Mouse (Mus musculus) intestine, embryonic 16.5 days (tissue): Measurements from ENCODE around the gene Slc9a9. TPM values are rescaled to one million over a fixed set of nuclear protein-coding genes. Genes with fewer than 3 reads are reported as not detected.

Experiments used
- ATAC-seq: fragments of 200-750 bp; cut with Nextera tagmentation; 2 replicates; pipeline ENCODE4 v1.8.0; 2017; ENCODE audit warnings: moderate TSS enrichment, moderate library complexity
- H3K27ac ChIP-seq: fragments of 300-500 bp; sonication (generic); 2 replicates; pipeline ENCODE4 v1.5.1; 2014; ENCODE audit warnings: mild to moderate bottlenecking, low read length
- H3K27me3 ChIP-seq: fragments of 300-500 bp; sonication (generic); replicated peaks from 2 replicates; pipeline ENCODE4 v1.6.1; 2014; ENCODE audit warnings: low read length, control low read depth, mixed read lengths; ENCODE audit not compliant: control insufficient read depth, insufficient read depth
- H3K36me3 ChIP-seq: fragments of 300-500 bp; sonication (generic); 2 replicates; pipeline ENCODE4 v1.6.1; 2014; ENCODE audit warnings: low read length, control low read depth; ENCODE audit not compliant: control insufficient read depth, insufficient read depth
- H3K4me1 ChIP-seq: fragments of 300-500 bp; sonication (generic); 2 replicates; pipeline ENCODE4 v1.6.1; 2014; ENCODE audit warnings: low read length, control low read depth, mixed read lengths; ENCODE audit not compliant: control insufficient read depth, insufficient read depth
- H3K4me2 ChIP-seq: fragments of 300-500 bp; sonication (generic); 2 replicates; pipeline ENCODE4 v1.6.1; 2014; ENCODE audit warnings: low read depth, low read length, control low read depth
- H3K4me3 ChIP-seq: fragments of 300-500 bp; sonication (generic); 2 replicates; pipeline ENCODE4 v1.5.1; 2014; ENCODE audit warnings: mild to moderate bottlenecking, low read length
- H3K9ac ChIP-seq: fragments of 300-500 bp; sonication (generic); 2 replicates; pipeline ENCODE4 v1.6.1; 2014; ENCODE audit warnings: low read depth, low read length
- H3K9me3 ChIP-seq: fragments of 300-500 bp; sonication (generic); 2 replicates; pipeline ENCODE4 v1.6.1; 2016; ENCODE audit warnings: low read length, control low read depth; ENCODE audit not compliant: control insufficient read depth
- whole genome bisulfite sequencing: fragments of 180-500 bp; shearing (Covaris S2); extraction: QIAGEN DNeasy Blood & Tissue Kit; methylation state at CpG from one replicate; pipeline ENCODE4 v1.1.7; 2014; 5-methylcytosine and 5-hydroxymethylcytosine counted together
- polyA plus RNA-seq: library from polyadenylated mRNA; unstranded; fragments of >200 nt; fragmentation: Nextera tagmentation; extraction: Ambion mirVana; gene quantifications from 2 replicates; pipeline ENCODE4 v1.2.1, GENCODE M21; 2015

Slc9a9 gene
- polyA plus RNA-seq, 1 experiment from 2014 or later = 2.3 TPM

DNA sequence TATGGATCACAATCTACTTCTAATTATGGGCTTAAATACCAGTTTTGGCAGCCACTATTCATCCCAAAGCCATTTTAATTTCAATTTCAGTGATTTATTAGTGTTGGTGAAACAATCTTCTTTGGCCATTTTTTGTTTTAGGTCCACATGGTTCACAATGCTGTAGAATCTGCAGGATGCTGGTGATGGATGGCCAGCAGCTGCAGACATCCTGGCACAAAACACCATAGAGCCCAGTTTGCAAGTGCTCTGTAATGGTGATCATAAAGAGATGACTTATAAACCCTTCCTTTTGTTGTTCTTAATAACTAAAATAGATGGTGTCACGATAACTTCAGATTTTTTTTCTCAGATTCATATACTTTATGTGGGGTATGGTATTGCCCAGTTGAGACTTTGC, 442.0 kb downstream of the Slc9a9 start:
- H3K9me3 ChIP-seq = no peaks in the 10 kb centered on the region

DNA sequence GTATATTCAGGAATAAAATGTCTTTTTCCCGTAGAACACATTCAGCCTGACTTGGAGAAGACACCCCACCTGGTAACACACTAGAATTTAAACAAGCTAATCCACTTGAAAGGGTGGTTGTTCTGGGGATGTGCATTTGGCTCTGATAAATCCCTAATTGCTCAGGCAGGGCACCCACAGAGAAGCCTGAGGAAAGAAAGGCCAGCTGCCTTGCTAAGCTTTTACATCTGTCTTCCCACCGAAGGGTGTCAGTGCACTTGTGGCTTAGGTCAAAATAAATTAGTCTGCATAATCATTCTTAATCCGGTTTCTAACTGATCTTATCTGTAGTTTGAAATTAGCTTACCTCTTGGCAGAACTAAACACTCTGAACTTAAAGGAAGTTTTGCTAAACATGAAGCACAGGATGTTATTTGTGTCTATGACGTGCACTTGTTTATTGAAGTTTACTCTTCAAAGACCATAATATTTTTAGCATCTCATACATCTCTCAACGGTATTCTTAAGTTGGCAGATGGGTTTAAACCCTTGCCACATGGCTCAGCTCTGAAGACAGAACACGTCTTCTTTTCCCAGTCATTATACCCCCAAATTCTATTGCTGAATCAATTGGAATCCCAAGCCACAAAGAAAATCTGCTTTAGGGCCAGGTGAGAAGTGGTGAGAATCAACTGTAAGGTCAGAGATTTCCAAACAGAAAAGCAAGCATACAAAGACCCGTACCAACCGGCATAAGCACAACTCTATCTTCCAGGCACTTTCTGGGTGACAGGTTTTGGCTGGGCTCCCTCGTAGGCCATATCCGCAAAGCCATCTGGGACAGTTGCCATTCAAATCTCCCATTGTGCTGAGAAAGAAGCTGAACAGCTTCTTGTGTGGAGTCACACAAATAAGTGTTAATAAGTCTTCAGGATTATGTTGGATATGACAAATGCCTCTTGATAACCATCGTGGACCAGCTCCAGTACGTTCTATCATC, 443.7 kb downstream of the Slc9a9 start:
- Histone ChIP-seq H3K9me3 (no peaks in the 10 kb centered on the region), H3K4me2 (no peak overlapping the region), H3K27ac (no peak overlapping the region), H3K36me3 (no peaks in the 10 kb centered on the region), H3K4me3 (no peak overlapping the region), H3K4me1 (no peaks in the 10 kb centered on the region), H3K27me3 (no peaks in the 10 kb centered on the region), H3K9ac (no peak overlapping the region)
- WGBS = 59% methylated on average over 12 of the region's 12 CpGs
- no peak for ATAC-seq

More for the DNA sequence above, 442.0 kb downstream of the Slc9a9 start:
- WGBS = 88% methylated on average over 1 of the region's 1 CpGs
- no peak overlapping the region for H3K4me2 ChIP-seq
- no peaks in the 10 kb centered on the region for H3K36me3 ChIP-seq
- H3K4me3 ChIP-seq = no peak overlapping the region
- H3K27ac ChIP-seq = no peak overlapping the region
- H3K9ac ChIP-seq = no peak overlapping the region
- no peak for ATAC-seq
- H3K4me1 ChIP-seq = no peaks in the 10 kb centered on the region
- no peaks in the 10 kb centered on the region for H3K27me3 ChIP-seq

- no peak overlapping the region for H3K4me2 ChIP-seq
- 0 out of 2 replicates have a peak, but pooled peaks cover 7% of the 10 kb centered on the region for H3K4me1 ChIP-seq
- H3K36me3 ChIP-seq = no peaks in the 10 kb centered on the region
- WGBS = 58% methylated on average over 4 of the region's 4 CpGs
- H3K4me3 ChIP-seq = no peak overlapping the region
- H3K27ac ChIP-seq = no peak overlapping the region
- H3K9ac ChIP-seq = no peak overlapping the region
- H3K9me3 ChIP-seq = no peaks in the 10 kb centered on the region
- H3K27me3 ChIP-seq = no peaks in the 10 kb centered on the region
- ATAC-seq = no peak
Measured at GRCm38 (mm10) chr9:95120062-95120461, 450.4 kb downstream of the Slc9a9 start.

- no peak overlapping the region for H3K4me2 ChIP-seq
- H3K9me3 ChIP-seq = no peaks in the 10 kb centered on the region
- H3K4me3 ChIP-seq = no peak overlapping the region
- no peaks in the 10 kb centered on the region for H3K36me3 ChIP-seq
- peak overlapping the region; percentile 47; the same call in 1 of the 2 replicates for H3K27ac ChIP-seq
- 29% methylated on average over 11 of the region's 11 CpGs for WGBS
- no peak overlapping the region for H3K9ac ChIP-seq
- no peaks in the 10 kb centered on the region for H3K27me3 ChIP-seq
- peaks cover 9% of the 10 kb centered on the region; the same call in 1 of the 2 replicates for H3K4me1 ChIP-seq
- ATAC-seq = peak; percentile 71
Measured at GRCm38 (mm10) chr9:95121151-95121835, 451.6 kb downstream of the Slc9a9 start.

DNA sequence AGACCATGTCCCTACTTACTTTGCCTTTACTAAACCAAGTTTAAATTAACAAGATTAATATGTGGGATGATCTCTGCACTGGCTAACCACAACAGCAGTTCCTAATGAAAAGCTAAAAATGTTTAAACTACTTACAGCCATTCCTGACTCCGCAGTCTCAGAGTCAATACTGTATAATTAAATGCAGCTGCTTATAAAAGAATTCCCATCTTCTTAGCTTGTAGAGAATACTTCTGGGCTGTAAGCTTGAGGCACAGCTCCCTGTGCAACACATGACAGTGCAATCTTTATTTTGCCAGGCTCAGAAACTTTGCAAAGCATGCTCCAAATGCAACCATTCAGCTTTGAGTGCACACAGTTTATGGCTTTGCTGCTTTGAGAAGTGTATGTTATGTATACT, 456.0 kb downstream of the Slc9a9 start:
- no peak overlapping the region for H3K27ac ChIP-seq
- H3K27me3 ChIP-seq = no peaks in the 10 kb centered on the region
- no peak overlapping the region for H3K4me3 ChIP-seq
- no peaks in the 10 kb centered on the region for H3K9me3 ChIP-seq
- no peak overlapping the region for H3K9ac ChIP-seq
- WGBS = 56% methylated on average over 1 of the region's 1 CpGs
- H3K4me2 ChIP-seq = no peak overlapping the region
- peaks cover 9% of the 10 kb centered on the region; the same call in 1 of the 2 replicates for H3K4me1 ChIP-seq
- H3K36me3 ChIP-seq = no peaks in the 10 kb centered on the region
- no peak for ATAC-seq

GRCm38 (mm10) chr9:95127774-95128173, 458.1 kb downstream of the Slc9a9 start:
- no peaks in the 10 kb centered on the region for H3K27me3 ChIP-seq
- no peak overlapping the region for H3K27ac ChIP-seq
- no peak overlapping the region for H3K9ac ChIP-seq
- H3K36me3 ChIP-seq = no peaks in the 10 kb centered on the region
- H3K9me3 ChIP-seq = no peaks in the 10 kb centered on the region
- no peak overlapping the region for H3K4me3 ChIP-seq
- WGBS = 62% methylated on average over 2 of the region's 2 CpGs
- ATAC-seq = no peak
- H3K4me2 ChIP-seq = no peak overlapping the region
- peaks cover 2% of the 10 kb centered on the region; the same call in 1 of the 2 replicates for H3K4me1 ChIP-seq

DNA sequence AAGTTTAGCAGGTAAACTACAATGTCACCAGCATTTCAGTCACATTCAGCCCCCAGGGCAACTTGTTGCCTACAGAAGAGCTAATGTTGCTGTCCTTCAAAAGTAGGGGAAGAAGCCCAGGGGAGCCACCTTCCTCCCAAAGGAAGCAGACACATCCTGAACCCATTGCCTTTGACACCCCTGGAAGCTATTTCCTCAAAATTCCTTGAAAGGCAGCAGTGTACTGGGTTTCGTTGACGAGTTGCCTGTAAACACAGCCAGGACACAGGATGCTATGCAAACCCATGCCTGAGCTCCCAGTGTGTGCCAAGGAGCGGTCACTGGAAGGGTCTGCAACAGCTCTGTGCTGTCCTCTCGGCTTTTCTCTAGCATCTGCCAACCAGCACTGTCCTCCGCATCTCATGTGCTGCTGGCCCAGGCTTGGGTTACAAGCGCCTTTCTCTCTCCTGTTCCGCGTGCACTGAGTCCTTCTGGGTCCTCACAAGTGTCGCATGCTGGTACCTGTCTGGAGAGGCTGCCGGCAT, 479.6 kb downstream of the Slc9a9 start:
- Histone ChIP-seq H3K27me3 (no peaks in the 10 kb centered on the region), H3K36me3 (no peaks in the 10 kb centered on the region), H3K9ac (no peak overlapping the region), H3K4me2 (no peak overlapping the region), H3K4me1 (no peaks in the 10 kb centered on the region), H3K4me3 (no peak overlapping the region), H3K9me3 (no peaks in the 10 kb centered on the region), H3K27ac (no peak overlapping the region)
- no peak for ATAC-seq
- WGBS = 86% methylated on average over 10 of the region's 10 CpGs

GRCm38 (mm10) chr9:95150096-95150495, 480.4 kb downstream of the Slc9a9 start:
- H3K9ac ChIP-seq = no peak overlapping the region
- no peak for ATAC-seq
- H3K4me3 ChIP-seq = no peak overlapping the region
- H3K9me3 ChIP-seq = no peaks in the 10 kb centered on the region
- H3K36me3 ChIP-seq = no peaks in the 10 kb centered on the region
- H3K27ac ChIP-seq = no peak overlapping the region
- H3K27me3 ChIP-seq = no peaks in the 10 kb centered on the region
- H3K4me2 ChIP-seq = no peak overlapping the region
- H3K4me1 ChIP-seq = no peaks in the 10 kb centered on the region
- 43% methylated on average over 3 of the region's 3 CpGs for WGBS

DNA sequence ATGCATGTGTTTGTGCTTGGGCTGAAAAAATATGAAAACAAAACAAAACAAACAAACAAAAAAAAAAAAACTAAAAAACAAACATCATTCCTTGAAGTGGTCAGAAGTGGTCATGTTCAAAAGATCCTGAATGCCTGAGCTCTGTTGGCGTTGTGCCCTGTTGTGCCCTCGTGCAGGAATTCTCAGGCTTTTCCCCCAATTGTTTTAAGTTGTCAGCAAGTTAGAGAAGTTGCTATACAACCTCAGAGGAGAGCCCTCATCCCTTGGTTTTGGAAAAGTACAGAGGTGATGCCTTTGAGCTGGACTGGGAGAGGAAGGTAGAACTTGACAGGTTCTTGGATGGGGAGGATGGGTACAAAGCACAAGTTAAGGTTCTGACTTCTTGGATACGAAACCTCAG, 480.9 kb downstream of the Slc9a9 start:
- no peak for ATAC-seq
- Histone ChIP-seq H3K27me3 (no peaks in the 10 kb centered on the region), H3K4me3 (no peak overlapping the region), H3K4me1 (no peaks in the 10 kb centered on the region), H3K36me3 (no peaks in the 10 kb centered on the region), H3K9me3 (no peaks in the 10 kb centered on the region), H3K27ac (no peak overlapping the region), H3K9ac (no peak overlapping the region), H3K4me2 (no peak overlapping the region)
- 78% methylated on average over 3 of the region's 3 CpGs for WGBS
